Mouse (Mus musculus) ES-CJ7 (cell line): ENCODE data around the gene AI987944.

Experiments
- DNase-seq: peaks from one replicate; pipeline ENCODE4 v3.0.0; 2011; ENCODE audit warnings: low read depth, low spot score

The AI987944 gene

GRCm38 (mm10) chr7:41393048-41393971 lies at the start of gene AI987944:
AI987944 (minus strand) TSS chr7:41393379.
- peak; percentile 95 for DNase-seq

DNA sequence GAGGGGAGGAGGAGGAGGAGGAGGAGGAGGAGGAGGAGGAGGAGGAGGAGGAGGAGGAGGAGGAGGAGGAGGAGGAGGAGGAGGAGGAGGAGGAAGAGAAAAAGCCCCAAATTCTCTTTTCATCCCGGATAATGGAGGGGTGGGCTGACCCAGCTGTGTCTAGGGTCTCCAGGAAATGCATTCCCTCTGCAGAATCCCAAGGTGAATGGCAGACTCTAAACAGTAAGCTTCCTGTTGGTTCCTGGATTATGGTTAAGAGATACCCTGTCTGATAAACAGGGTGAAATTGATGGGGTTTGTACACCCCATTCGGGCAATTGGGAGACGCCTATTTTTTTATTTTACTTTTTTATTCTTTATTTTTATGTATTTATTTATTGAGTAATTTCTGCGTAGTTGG lies 951 bp upstream of the AI987944 start:
- DNase-seq, result no peak
